Mouse (Mus musculus) gastrocnemius, postnatal 25 days (tissue): ENCODE measurements around the gene Cracr2a. TPM values are rescaled to one million over a fixed set of nuclear protein-coding genes. Genes with fewer than 3 reads are reported as not detected.
"Not testable (repeated sequence)": the region's sequence is repeated elsewhere in the genome, so short reads cannot be mapped to it uniquely, and the experiment has no call there.

Experiments used
- DNase-seq: peaks from one replicate; pipeline ENCODE4 v3.0.0; 2022
- long read RNA-seq, 2 experiments: library from polyadenylated mRNA; stranded (forward); transcript quantifications; one replicate each; pipeline ENCODE4 v2.0.0; 2021
- total RNA-seq, 2 experiments: library from RNA; stranded (reverse); gene quantifications; 1 replicate in 1 of 2; 2 replicates in 1 of 2; pipeline ENCODE4 v1.2.3; 2021

Cracr2a gene
- total RNA-seq: under 1 TPM; 0.43 to 0.49 TPM
- long read RNA-seq, experiment 1, partial matches to known transcripts: 1 of 1 reads
- long read RNA-seq, experiment 1, other reads (novel, unspliced or antisense): 0 of 1 reads
- long read RNA-seq, experiment 2: 0 reads

DNA sequence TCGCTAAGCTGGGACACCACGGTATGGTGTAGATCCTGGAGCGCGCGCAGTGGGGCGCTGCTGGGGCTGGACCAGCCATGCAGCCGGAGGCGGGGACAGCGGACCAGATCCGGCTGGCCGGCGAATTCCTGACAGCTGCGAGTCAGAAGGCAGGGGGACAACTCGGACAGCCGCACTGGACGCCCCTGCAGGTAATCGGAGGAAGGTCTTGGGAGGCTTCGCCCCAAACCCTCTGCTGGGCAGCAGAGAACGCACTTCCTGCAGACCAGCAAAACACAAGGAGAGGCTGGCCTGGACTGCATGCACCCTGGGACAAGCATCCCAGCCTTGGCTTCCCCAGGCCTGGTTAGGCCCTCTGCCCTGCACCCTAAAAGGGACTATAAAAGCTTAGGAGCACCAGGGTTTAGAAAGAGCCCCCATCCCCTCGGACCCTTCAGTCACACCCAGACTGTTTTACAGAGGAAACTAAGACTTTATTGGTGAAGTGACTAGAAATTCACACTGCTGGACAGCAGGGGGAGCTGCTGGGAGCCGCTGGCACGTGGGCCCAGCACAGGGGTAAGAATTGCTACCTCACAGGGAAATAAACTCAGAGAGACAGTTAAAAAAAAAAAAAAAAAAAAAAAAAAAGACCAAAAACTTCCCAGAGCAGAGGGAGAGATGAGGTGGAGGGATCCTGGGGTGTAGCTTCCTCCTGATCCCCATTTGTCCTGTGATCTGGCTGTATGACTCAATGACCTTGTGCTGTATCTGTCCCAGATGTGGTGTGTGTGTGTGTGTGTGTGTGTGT is at the start of gene Cracr2a:
Gene Cracr2a, plus strand, starts transcription at position 108 of the 790 bp plus-strand sequence.
- peak; percentile 79 for DNase-seq

DNA sequence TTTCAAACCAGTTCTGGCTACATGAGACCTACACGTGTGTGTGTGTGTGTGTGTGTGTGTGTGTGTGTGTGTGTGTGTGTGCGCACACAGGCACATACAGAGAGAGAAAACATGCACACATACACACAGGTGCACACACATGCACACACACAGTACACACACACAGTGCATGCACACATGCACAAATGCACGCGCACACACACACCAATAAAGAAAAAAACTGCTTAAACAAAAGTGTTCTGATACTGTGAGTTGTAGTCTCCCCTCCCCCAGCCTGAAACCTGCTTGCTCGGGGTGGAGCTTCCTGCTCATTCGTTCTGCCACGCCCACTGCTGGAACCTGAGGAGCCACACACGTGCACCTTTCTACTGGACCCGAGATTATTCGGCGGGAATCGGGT is 47.4 kb upstream of the Cracr2a start:
- DNase-seq: not testable (repeated sequence)

DNA sequence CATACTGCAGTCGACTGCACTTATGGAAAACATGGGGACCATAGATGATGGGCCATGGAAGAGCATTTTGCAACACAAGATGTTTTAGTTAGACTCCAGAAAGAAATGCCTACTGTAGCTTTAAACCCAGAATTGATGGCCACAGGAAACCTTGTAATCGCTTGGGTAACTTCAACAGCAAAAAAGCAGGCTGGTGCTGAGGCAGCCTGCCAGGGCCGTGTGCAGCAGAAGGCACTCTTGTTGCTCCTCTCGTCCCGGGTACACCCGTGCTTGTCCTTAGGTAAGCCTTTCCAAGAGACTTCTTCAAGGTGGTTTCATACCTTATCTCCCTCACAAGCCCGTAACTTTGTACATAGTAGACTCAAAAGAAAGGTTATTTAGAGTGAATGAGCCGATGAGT is 40.0 kb upstream of the Cracr2a start:
- DNase-seq: no peak

DNA sequence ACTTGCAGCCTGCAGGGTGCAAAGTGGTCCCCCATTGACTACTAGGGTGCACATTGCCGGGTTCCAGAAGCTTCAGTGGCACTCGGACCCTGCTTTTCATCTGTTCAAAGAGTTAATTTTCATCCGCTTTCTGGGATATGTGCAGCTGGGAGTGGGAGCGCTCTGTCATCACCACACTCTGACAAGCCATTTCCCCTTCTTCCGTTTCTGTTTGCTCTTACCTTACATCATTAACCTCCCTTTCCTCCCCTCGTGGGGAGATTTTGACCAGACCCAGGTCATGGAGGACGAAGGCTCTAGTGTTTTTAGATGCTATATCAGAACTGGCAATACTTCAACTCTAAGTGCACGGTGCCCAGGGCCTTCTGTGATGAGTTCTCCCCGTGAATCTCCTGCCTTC is 38.8 kb upstream of the Cracr2a start:
- no peak for DNase-seq

DNA sequence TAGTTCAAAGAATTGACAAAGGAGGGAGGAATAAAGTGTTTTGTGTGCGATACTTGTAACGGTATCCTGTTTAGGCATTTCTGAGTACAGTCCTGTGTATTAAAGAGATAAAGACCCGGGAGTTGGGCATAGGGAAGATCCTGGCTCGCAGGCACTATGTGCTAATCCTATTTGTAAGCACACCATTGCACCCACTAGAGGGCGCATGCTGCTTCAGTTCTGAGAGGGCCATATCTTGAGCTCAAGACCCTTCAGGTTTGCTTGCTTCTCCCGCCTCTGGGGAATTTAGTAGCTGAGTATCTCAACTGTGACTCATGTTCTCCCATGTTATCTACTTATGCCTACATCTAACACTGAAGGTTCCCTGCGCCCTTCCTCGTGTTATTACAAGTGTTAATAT is 36.7 kb upstream of the Cracr2a start:
- no peak for DNase-seq

DNA sequence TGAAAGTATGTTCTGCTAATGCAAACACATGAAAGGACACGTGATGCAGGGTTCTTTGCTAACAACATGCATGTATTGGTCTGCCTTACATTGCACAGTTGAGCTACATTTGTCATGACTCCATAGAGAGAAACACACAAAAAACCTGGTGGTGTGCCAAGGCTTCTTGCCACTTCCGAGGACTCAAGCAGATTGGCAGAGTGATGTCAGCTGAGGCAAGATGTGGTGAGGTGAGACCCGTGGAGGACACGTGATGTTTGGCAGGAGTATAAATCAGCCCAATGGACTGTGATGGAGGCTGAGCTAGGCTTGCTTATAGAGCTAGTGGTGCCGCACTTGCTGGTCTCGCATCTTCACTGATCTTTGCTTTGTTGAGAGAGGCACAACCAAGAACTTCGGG is 32.5 kb upstream of the Cracr2a start:
- DNase-seq: no peak

DNA sequence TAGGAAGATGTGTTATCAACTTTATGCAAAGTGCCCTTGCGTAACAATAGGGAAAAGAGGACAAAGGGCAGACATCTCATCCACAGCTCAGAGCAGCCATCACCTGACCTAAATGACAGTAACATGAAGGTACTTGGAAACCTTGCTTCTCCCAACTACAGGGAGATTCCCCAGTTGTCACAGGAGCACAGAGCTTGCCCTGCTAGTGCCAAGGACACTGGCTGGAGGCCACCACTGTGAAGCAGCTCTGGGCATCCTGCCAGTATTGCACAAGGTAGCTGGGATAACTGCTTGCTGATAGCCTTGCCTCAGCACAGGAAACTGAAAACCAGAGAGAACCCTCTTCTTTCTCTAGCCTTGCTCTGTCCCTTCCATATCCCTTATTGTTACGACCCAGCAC is 31.7 kb upstream of the Cracr2a start:
- peak; percentile 58 for DNase-seq

DNA sequence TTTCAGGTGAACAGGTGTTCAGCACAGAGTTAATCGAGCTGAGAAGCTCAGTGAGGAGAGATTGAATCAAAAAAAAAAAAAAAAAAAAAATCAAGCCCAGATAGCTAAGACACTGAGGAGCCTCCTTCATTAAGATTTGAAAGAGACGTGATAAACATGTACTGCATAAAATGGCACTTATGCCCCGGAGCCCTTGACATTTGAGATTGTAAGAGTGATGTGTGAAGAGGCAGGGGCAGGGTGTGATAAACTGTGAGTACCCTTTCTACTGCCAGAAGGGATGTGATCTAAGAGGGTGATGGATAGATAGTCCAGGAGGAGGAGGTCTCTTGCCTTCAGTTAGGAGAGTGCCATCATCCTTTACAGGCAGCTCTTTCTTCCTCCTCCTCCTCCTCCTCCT is 30.9 kb upstream of the Cracr2a start:
- no peak for DNase-seq

DNA sequence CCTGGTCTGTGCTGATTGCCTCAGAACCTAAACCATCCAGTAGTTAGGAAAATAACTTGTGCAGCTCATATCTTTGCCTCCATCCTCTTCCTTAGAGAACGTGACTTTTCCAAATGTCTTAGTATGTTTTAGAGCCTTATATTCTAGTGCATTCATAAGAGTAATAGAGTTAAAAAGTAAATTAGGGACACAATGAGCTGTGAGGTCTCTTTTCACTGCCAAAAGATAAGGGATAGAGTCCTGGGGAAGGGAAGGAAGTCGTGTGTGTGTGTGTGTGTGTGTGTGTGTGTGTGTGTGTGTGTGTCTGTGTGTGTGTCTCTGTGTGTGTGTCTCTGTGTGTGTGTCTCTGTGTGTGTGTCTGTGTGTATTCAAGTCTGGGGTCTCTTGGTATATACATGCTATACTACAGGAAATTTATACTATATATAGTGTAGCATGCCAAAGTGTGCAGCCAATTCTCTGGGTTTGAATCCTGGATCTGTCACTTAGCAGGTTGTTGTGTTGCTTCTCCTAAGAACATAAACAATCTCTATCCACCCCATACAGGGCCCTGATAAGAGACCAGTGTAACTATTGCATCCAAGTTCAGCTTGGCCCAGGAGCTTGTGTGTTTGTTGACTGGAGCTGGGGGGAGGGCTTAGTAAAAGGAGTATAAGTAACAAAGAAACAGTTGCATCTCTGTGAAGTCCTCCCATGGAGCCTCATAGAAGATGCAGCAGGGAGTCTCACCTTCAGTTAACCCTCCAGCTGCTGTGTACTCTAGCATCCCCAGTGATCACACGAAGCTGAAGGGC is 29.5 kb upstream of the Cracr2a start:
- DNase-seq: no peak

DNA sequence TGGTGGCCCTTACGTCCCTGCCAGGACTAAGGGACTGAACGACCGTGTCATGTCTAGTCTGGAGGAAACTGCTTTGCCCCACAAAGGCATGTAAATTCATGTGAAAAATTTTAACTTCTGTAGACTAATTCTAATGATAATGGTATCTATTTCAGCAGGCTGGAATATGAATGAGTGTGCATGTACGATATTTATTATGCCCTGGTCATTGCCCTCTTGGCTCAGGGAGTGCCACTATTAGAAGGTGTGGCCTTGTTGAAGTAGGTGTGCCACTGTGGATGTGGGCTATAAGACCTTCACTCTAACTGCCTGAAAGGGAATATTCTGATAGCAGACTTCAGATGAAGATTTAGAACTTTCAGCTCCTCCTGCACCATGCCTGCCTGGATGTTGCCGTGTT is 28.8 kb upstream of the Cracr2a start:
- DNase-seq: no peak

DNA sequence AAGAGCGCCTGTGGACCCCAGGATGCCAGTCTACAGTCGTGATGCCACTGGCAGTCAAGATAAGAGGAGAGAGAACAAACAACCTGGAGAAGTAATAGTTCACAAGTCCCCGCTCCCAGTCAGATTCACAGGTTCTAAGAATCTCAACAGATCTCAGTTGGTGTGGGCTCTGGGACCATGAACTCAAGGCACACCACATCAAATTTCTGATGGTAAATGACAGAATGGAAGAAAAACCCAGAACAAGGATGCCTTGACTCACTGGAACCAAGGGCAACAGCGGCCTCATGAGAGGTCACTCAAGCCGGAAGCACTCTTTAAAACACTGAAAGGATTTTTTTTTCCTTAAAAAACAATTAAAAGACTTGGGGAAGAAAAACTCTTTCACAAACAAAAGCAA is 27.4 kb upstream of the Cracr2a start:
- DNase-seq: no peak

DNA sequence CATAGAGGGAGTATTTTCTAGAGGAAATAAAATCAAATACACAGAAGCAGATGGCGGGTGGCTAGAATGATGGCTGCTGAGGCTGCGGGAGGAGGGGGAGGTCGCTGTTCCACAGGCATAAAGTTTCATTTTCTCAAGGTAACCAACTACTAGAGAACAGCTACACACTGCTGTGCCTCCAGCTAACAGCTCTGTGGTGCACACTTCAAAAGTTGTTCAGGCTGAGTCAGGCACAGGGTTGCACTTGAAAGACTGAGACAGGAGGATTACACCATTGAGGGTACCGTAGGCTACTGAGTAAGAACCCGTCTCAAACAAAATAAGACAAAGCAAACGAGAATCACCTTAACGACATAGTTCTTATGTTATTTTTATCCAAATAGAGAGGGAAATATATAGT is 24.1 kb upstream of the Cracr2a start:
- no peak for DNase-seq

DNA sequence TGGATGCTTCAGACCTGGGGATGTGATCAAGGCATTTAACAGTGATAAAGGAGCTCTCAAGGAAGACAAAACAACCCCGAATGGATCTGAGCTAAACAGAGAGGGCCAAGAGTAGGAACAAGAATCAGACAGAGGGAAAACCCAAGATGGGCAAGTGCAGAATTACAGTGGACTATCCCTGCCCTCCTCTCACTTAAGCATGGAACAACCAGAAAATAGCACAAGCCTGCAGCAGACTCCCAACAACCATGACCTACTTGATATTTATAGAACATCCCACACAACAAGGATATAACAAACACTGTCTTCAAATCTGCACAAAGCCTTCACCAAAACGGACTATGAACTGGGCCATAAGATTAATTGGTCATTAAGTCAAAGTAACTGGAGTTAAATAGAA is 23.0 kb upstream of the Cracr2a start:
- no peak for DNase-seq

DNA sequence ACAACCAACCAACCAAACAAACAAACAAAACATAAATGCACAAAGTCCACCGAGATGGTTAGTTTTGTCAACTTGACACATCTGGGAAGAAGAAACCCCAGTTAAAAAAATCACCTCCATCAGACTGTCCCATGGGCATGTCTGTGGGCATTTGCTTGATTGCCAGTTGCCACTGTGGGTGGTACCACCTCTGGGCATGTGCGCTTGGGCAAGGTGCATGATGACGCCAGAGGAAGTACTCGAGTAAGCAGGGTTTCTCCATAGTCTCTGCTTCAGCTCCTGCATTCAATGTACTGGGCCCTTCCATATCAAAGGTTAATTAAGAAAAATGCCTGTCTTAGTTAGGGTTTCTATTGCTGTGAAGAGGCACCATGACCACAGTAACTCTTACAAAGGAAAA is 21.9 kb upstream of the Cracr2a start:
- no peak for DNase-seq

DNA sequence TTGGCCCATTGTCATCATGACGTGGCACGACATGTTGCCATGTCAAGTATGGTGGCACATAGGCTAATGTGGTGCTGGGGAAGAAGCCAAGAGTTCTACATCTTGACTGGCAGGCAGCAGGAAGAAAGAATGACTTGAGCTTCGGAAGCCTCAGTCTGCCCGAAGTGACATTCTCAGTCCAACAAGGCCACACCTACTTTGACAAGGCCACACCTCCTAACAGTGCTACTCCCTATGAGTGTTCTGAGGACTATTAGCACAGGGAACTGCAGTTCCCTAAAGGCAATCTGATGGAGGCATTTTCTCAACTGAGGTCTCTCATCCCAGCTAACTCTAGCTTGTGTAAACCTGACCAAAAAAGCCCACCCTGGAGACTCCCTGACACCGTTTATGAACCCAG is 21.5 kb upstream of the Cracr2a start:
- DNase-seq: no peak

DNA sequence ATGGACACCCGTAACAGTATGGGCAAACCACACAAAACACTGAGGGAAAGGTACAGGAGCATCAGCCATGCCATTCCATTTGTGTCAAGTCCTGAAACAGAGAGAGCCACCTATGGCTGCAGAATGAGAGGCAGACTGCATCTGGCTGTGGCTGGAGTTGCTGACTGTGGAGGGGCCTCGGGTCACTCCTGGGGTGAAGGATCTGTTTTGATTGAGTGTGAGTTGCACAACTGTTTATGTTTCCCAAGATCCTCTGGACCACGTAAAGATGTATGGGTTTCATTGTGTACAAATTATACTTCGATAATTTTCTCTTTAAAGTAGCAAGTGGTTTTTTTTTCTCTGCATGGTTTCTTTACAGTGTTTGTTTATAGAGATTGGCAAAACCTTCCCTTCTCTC is 20.6 kb upstream of the Cracr2a start:
- DNase-seq: no peak

DNA sequence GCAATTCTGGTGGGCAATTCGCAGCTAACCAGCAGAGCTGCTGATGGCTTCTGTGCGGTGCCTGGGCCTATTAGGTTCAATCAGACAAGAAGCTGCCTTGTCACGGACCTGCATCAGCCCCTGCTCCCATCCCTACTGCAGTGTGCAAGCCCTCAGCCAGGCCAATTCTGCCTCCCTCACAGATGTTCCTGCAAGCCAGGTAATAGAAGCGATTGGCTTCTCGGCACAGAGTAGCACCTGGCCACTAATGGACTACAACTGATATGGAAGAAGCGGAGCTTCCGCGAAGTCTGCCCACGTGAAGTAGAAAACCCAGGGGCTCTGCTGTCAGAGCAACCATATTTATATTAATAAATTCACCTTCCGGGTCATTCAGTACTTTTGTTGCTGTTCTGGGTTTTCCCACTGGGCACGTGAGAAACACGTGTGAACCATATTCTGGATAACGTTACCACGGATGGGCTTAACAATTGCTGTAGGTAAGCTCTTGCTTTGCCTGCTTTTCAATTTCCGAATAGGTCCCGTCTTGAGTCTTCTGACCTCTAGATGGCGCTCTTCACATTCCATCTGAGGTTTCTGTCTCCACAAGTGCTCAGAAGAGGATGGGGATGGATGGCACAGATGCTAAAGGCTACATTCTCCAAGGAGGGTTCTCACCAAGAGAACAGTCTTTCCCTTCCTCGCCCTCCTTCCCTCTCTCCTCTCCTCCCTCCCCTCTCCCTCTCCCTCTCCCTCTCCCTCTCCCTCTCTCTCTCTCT is 19.3 kb upstream of the Cracr2a start:
- no peak for DNase-seq

DNA sequence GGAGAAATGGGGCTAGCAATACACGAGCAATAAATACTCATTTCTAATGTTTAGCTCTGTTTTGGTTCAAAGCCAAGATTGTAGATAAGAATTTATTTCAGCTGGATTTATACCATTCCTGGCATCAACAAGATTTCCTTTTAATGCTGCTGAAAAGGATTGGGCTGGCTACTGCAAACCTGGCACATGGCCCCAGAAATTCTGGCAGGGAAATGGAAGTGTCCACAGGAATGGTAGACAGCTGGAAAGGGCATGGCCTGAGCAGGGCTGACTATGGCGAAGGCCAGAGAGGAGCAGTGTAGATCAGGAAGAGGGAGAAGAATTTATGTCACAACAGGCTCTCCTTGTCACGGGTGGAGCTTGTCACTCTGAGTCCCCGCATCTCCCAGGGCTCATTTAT is 14.5 kb upstream of the Cracr2a start:
- peak; percentile 31 for DNase-seq

DNA sequence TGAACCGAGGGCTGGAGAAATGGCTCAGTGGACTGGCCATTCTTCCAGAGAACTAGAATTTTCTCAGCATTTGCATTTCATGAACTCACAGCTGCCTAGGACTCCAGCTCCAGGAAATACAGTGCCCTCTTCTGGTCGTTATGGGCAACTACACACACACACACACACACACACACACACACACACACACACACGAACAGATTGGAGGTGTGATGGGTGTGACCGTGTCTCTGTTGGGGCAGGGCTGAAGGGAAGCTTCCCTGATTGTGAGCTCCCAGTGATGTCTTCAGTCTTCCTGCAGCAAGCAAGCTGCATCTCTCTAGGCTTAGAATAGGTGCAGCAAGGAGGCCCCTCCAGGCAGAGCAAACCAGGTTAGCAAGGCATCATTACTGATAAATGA is 8.2 kb upstream of the Cracr2a start:
- no peak for DNase-seq

DNA sequence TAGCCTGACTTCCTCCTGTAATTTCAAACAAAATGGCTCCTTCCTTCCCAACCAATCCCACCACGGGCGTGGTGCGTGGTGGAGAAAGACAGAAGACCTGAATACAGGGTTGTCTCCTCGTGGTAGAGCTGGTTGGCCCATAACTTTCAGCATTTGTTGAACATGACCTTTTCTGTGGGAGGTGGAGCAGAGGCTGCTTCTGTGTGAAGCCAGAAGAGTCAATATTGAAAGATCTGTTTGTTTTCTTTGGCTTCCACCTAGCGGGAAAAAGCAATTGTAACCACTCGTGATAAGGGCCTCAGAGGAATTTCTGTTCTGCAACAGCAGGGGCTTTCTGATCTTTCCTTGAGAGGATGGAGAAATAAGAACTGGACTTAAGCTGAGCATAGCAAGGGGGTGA is 5.6 kb upstream of the Cracr2a start:
- no peak for DNase-seq

DNA sequence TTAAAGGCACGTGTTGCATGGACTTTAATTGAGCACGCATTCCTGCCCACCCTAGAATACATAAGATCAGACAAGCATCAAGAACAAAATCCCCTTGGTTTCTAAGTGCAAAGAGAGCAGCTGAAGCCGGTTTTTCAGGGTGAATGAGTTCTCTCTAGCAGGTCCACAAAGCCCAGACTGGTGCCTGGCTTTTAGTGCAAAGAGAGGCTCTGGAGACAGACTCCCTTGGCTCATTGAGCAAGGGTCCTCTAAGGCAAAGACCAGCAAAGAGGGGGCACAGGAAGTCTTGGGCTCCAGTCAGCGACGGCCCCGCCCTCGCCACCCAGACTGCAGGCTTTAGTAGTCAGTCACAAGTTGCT is 287 bp upstream of the Cracr2a start:
- no peak for DNase-seq

DNA sequence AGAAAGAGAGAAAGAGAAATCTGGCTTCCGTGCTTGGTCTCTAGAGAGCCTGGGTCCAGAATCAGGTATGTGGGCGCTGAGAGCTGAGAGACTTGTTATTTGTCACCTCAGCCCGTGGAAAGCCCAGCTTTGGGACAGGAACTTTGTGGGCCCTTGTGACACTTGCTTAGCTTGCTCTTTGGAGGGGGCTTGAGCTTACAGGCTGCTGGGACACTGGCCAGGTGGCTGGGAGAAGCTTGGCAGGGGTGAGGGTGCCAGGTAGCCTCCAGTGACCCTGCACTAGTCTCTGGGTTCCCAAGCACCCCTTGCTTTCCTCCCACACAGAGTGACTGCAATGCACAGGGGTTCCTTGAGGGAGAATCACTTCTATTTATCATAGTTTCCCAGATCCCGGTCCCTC is 2.4 kb downstream of the Cracr2a start:
- no peak for DNase-seq
